Mouse (Mus musculus) lung, adult 2 months (tissue): ENCODE results near the gene Gak.

ENCODE experiments used
- CTCF ChIP-seq: fragments of 200-500 bp; IDR thresholded peaks from 2 replicates; pipeline ENCODE4 v1.5.1; 2011; ENCODE audit warnings: mild to moderate bottlenecking, low read length, control low read depth; ENCODE audit not compliant: insufficient read depth
- POLR2A ChIP-seq: fragments of 200-500 bp; IDR thresholded peaks from 2 replicates; pipeline ENCODE4 v1.6.1; 2011; ENCODE audit warnings: low read depth, mild to moderate bottlenecking, control low read depth, low read length, borderline replicate concordance; ENCODE audit errors: extremely low read depth

- no peak for TF ChIP-seq POLR2A
- no peak for TF ChIP-seq CTCF
Measured at GRCm38 (mm10) chr5:108653341-108653740, 23.8 kb upstream of the Gak start.
